Mouse (Mus musculus): ENCODE measurements around the gene Tmem14c. TPM values are rescaled to one million over a fixed set of nuclear protein-coding genes. Genes with fewer than 3 reads are reported as not detected.

Tmem14c gene
- polyA plus RNA-seq, 1 experiment from 2014 or later, result 228 TPM

DNA sequence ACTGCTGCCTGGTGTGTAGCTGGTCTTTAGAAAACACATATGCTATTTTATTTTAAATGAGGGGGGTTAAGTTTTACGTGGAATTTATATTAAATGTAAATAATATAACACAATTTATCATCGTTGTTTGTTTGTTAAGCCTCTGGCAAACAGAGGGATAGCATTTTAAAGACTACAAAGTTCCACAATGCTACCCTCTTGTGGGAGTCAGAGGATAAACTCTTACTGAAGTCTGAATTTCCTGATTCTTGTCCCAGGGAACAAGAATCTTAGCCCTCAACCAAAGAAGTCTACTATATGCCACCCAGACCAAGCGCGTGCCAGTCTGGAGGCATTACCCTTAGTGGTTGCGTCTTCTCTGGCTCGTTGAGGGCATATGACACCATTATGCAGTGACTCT lies 31.2 kb downstream of the Tmem14c start:
- no peak for ATAC-seq (ENCODE audit: insufficient number of reproducible peaks, low FRiP score)
- Histone ChIP-seq H3K4me1 (replicated peaks) (no peaks in the 10 kb centered on the region), H3K27ac (ENCODE audit: poor library complexity, severe bottlenecking) (no peak overlapping the region), H3K36me3 (no peaks in the 10 kb centered on the region), H3K9me3 (replicated peaks) (no peaks in the 10 kb centered on the region), H3K4me2 (no peak overlapping the region), H3K9ac (no peak overlapping the region), H3K4me3 (no peak overlapping the region), H3K27me3 (replicated peaks) (no peaks in the 10 kb centered on the region)
- 77% methylated on average over 6 of the region's 6 CpGs for WGBS

- no peak for ATAC-seq (ENCODE audit: insufficient number of reproducible peaks, low FRiP score)
These were observed 35.9 kb downstream of the Tmem14c start for GRCm38 (mm10) chr13:41051965-41052364.

GRCm38 (mm10) chr13:41067618-41068017 lies 51.5 kb downstream of the Tmem14c start:
- ATAC-seq (ENCODE audit: insufficient number of reproducible peaks, low FRiP score), result no peak
- Histone ChIP-seq H3K9me3 (replicated peaks) (no peaks in the 10 kb centered on the region), H3K27me3 (replicated peaks) (no peaks in the 10 kb centered on the region), H3K36me3 (no peaks in the 10 kb centered on the region), H3K27ac (ENCODE audit: poor library complexity, severe bottlenecking) (no peak overlapping the region), H3K4me2 (no peak overlapping the region), H3K4me1 (replicated peaks) (no peaks in the 10 kb centered on the region), H3K4me3 (no peak overlapping the region), H3K9ac (no peak overlapping the region)
- WGBS, result 85% methylated on average over 4 of the region's 4 CpGs

More at GRCm38 (mm10) chr13:41051965-41052364, 35.9 kb downstream of the Tmem14c start:
- Histone ChIP-seq H3K27ac (ENCODE audit: poor library complexity, severe bottlenecking) (no peak overlapping the region), H3K4me3 (no peak overlapping the region), H3K9ac (no peak overlapping the region), H3K27me3 (replicated peaks) (no peaks in the 10 kb centered on the region), H3K9me3 (replicated peaks) (no peaks in the 10 kb centered on the region), H3K4me1 (replicated peaks) (no peaks in the 10 kb centered on the region), H3K36me3 (no peaks in the 10 kb centered on the region), H3K4me2 (no peak overlapping the region)
- 75% methylated on average over 5 of the region's 5 CpGs for WGBS

GRCm38 (mm10) chr13:41071617-41072016 lies 55.5 kb downstream of the Tmem14c start:
- WGBS, result 91% methylated on average over 11 of the region's 11 CpGs
- no peak for ATAC-seq (ENCODE audit: insufficient number of reproducible peaks, low FRiP score)
- H3K4me1 ChIP-seq (replicated peaks), result no peaks in the 10 kb centered on the region
- H3K27ac ChIP-seq (ENCODE audit: poor library complexity, severe bottlenecking), result no peak overlapping the region
- H3K4me2 ChIP-seq, result no peak overlapping the region
- no peaks in the 10 kb centered on the region for H3K36me3 ChIP-seq
- no peaks in the 10 kb centered on the region for H3K9me3 ChIP-seq (replicated peaks)
- H3K27me3 ChIP-seq (replicated peaks), result no peaks in the 10 kb centered on the region
- no peak overlapping the region for H3K4me3 ChIP-seq
- no peak overlapping the region for H3K9ac ChIP-seq

Other genes with a start within 250 kb of the Tmem14c start
- gene Gcnt2, start 156.5 kb upstream of the Tmem14c start, polyA plus RNA-seq (2016; fragmentation: Nextera tagmentation; extraction: Ambion mirVana), result 3.7 and 3.9 TPM in 2 replicates
- gene Pak1ip1, start 15.3 kb upstream of the Tmem14c start, polyA plus RNA-seq (2016; fragmentation: Nextera tagmentation; extraction: Ambion mirVana), result 54.2 and 55.5 TPM in 2 replicates
- 0.24 and 0.38 TPM in 2 replicates for gene Mak, start 63.4 kb downstream of the Tmem14c start, polyA plus RNA-seq (2016; fragmentation: Nextera tagmentation; extraction: Ambion mirVana)
- not detected in 2 replicates for gene Gcm2, start 94.7 kb downstream of the Tmem14c start, polyA plus RNA-seq (2016; fragmentation: Nextera tagmentation; extraction: Ambion mirVana)
- 0.09 TPM in 1 of 2 replicates, not detected in the other for gene Sycp2l, start 98.0 kb downstream of the Tmem14c start, polyA plus RNA-seq (2016; fragmentation: Nextera tagmentation; extraction: Ambion mirVana)
- 1.9 and 2.1 TPM in 2 replicates for gene Elovl2, start 204.1 kb downstream of the Tmem14c start, polyA plus RNA-seq (2016; fragmentation: Nextera tagmentation; extraction: Ambion mirVana)
- gene Smim13, start 233.6 kb downstream of the Tmem14c start, polyA plus RNA-seq (2016; fragmentation: Nextera tagmentation; extraction: Ambion mirVana), result 13.6 and 14.5 TPM in 2 replicates

Measured in heart, embryonic 12.5 days (tissue).